Mouse (Mus musculus) embryonic fibroblast, embryonic 13.5 days (primary cell): ENCODE data around the gene Fkbp2.

Experiments used
- CTCF ChIP-seq: IDR thresholded peaks from 2 replicates; pipeline ENCODE4 v1.5.1; 2011; ENCODE audit warnings: mild to moderate bottlenecking, control low read depth, low read length, moderate library complexity, borderline replicate concordance; ENCODE audit not compliant: insufficient read depth
- POLR2A ChIP-seq: IDR thresholded peaks from 2 replicates; pipeline ENCODE4 v1.6.1; 2011; ENCODE audit warnings: low read depth, mild to moderate bottlenecking, control low read depth, low read length, moderate library complexity

- no peak for TF ChIP-seq POLR2A
- TF ChIP-seq CTCF: no peak
Observed at GRCm38 (mm10) chr19:6981465-6981864, 1.2 kb upstream of the Fkbp2 start.
